Mouse (Mus musculus): ENCODE results near the gene Psmd7.

DNA sequence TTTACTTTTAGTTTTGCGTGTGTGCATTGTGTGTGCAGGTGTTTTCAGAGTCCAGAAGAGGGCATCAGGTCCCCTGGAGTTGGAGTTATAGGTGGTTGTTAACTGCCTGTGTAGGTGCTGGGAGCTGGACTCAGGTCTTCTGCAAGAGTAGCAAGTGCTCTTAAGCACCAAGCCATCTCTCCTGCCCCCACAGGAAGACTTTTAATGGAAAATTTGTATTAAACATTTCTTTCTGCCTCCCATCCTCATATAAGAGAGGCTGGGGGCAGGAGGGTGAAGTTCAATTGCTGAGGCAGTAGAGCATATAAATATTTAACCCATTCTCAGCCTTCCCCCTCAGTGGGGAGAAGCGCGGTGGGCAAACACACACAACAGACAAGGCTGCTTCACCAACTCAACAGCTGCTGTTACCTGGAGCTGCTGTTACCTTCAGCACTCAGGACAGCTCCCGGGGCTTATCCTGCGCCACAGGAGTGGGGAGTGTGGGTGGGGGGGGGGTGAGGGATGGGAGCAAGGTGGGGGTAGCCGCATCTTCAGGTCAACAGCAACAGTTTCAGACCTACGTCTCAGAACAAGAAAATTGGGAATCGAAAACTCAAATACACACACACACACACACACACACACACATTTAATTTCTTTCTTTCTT, 40.4 kb upstream of the Psmd7 start:
- no peak for TF ChIP-seq MXI1 (IDR thresholded peaks at IDR 0.05; ENCODE audit: low read depth, low read length)
- no peak for TF ChIP-seq POLR2A (IDR thresholded peaks at IDR 0.05; ENCODE audit: control insufficient read depth in 1 of 2, insufficient read depth in 1 of 2, low read depth in 1 of 2, low read length in 2 of 2, poor library complexity in 1 of 2)
- no peak for TF ChIP-seq SMC3 (IDR thresholded peaks at IDR 0.05; ENCODE audit: low read depth, low read length)
- no peak for TF ChIP-seq E2F4 (IDR thresholded peaks at IDR 0.05; ENCODE audit: borderline replicate concordance, low read depth, low read length)
- no peak for TF ChIP-seq EP300 (IDR thresholded peaks at IDR 0.05; ENCODE audit: low read depth in 1 of 2, low read length in 2 of 2)
- TF ChIP-seq ZKSCAN1 (IDR thresholded peaks at IDR 0.05; ENCODE audit: low read depth, low read length): no peak
- TF ChIP-seq TBP (IDR thresholded peaks at IDR 0.05; ENCODE audit: low read depth, low read length): no peak
- no peak for TF ChIP-seq CTCF (IDR thresholded peaks at IDR 0.05 in 2 of 3, conservative IDR thresholded peaks at IDR 0.05 in 1 of 3; ENCODE audit: control insufficient read depth in 1 of 3, insufficient read depth in 1 of 3, low read depth in 2 of 3, low read length in 3 of 3, poor library complexity in 1 of 3, severe bottlenecking in 1 of 3)
- TF ChIP-seq NRF1 (IDR thresholded peaks at IDR 0.05; ENCODE audit: insufficient read depth, low read depth, low read length, poor library complexity, severe bottlenecking): no peak
- no peak for TF ChIP-seq MAX (IDR thresholded peaks at IDR 0.05; ENCODE audit: low read length)
- no peak for TF ChIP-seq MEF2A (IDR thresholded peaks at IDR 0.05; ENCODE audit: extremely low read depth, insufficient replicate concordance, low read depth, low read length, poor library complexity, severe bottlenecking)
- TF ChIP-seq CHD2 (IDR thresholded peaks at IDR 0.05; ENCODE audit: low read length): no peak
- TF ChIP-seq KAT2A (conservative IDR thresholded peaks at IDR 0.05; ENCODE audit: low read depth, low read length): no peak
- TF ChIP-seq ETS1 (IDR thresholded peaks at IDR 0.05; ENCODE audit: low read depth, low read length): no peak
